Mouse (Mus musculus) natural killer cell, adult 2 months (primary cell): ENCODE measurements around the gene Stk39.
"Not testable (repeated sequence)": the region's sequence is repeated elsewhere in the genome, so short reads cannot be mapped to it uniquely, and the experiment has no call there.

ENCODE experiments used
- DNase-seq, 2 experiments: peaks; one replicate each; pipeline ENCODE4 v3.0.0; 2022; ENCODE audit warnings: low spot score in 2 of 2

Gene Stk39

DNA sequence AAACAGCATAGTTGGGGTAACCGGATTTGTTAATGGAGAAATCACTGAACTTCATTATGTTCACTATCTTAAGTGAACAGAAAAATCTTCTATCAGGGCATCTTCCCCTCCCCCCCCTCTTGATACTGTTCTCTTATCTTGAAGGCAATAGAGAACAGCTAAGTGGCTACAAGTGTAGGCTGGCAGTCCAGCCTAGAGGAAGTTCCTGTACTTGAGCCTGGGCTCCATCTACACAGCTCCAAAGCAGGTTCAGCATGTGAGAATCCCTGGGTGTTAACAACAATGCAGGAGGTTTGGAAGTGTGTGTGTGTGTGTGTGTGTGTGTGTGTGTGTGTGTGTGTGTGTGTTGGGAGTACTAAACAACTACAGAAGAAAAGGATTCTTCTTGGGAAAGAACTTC lies 230.4 kb downstream of the Stk39 start:
- DNase-seq: no peak

DNA sequence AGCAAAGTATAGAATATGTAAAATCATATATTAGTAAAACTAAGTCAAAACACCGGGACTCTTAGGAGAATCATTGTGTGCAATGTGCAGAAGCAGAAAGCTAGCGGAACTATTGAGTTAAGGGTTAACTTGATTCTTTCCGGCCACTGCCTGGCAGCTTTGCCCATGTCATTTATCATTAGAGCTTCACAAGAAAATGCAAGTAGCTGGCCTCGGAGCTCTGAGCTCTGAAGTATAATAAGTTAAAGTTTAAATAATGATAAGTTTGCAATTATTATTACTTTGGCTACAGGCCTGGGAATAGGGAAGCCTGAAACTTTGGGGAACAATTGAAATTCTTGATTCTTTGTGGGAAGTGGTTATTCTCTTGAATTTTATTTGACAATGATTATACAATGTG lies 232.7 kb downstream of the Stk39 start:
- not testable (repeated sequence) for DNase-seq

- DNase-seq: no peak
Measured at GRCm38 (mm10) chr2:68232929-68233328, 239.1 kb downstream of the Stk39 start.

- DNase-seq: no peak
Measured at GRCm38 (mm10) chr2:68229872-68230271, 242.2 kb downstream of the Stk39 start.

DNA sequence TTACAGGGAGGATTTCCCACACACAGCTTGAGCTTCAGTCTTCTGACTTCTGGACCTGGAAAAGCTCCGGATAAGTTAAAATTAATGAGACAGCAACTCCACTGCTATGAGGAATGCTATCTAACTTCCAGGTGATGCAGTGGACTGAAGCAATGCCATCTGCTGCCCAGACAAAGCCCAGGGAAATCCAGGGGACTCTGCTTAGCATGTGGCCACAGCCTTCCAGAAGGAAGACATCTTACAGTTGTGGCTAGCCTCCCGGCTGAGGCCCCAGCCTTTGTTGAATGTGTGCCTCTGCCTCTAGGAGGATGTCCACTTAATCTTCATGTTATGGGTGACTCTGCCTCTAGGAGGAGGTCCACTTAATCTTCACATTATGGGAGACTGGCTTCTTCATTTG lies 243.0 kb downstream of the Stk39 start:
- DNase-seq: no peak

- no peak for DNase-seq
Measured at GRCm38 (mm10) chr2:68222227-68222873, 249.7 kb downstream of the Stk39 start.

DNA sequence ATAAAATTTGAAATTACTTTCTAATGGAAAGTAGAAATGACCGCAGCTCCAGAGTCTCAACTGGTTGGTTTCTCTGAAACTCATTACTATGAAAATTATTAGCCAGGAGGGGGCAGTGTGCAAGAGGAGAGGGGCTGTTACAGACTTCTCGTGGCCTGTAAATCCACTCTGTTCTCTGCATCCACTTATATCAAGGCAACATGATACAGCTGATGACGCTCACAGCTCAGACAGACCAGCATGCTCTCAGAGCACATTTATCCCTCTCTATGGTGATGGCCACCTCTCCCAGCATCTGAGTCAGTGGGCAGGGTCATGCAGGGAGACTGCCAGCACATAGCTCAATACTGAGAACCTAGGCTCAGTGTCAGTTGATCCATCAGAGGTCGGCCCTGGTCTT lies 250.8 kb downstream of the Stk39 start:
- DNase-seq: no peak

GRCm38 (mm10) chr2:68219823-68220222 lies 252.2 kb downstream of the Stk39 start:
- DNase-seq: no peak

- DNase-seq: no peak
Measured at GRCm38 (mm10) chr2:68215176-68215575, 256.9 kb downstream of the Stk39 start.

DNA sequence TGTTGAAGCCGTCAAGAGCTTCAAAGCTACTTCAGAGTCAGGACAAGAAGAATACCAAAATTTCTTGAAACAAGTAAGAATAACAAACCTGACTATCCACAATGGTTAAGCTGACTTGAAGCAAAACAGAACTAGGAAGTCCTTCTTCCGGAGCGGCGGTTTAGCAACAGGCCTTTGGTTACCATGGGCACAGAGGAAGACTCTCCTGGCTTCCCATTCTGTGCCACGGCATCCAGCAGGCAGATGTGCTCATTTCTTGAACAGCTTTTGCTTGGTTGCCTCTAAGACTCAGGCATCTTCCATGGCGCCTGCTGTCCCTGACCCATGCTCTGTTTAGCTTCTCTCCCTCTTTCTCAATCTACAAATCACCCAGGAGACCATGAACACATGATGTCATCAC lies 257.7 kb downstream of the Stk39 start:
- no peak for DNase-seq

GRCm38 (mm10) chr2:68211443-68211842 lies 260.6 kb downstream of the Stk39 start:
- no peak for DNase-seq

GRCm38 (mm10) chr2:68196245-68196644 lies 275.8 kb downstream of the Stk39 start:
- no peak for DNase-seq

DNA sequence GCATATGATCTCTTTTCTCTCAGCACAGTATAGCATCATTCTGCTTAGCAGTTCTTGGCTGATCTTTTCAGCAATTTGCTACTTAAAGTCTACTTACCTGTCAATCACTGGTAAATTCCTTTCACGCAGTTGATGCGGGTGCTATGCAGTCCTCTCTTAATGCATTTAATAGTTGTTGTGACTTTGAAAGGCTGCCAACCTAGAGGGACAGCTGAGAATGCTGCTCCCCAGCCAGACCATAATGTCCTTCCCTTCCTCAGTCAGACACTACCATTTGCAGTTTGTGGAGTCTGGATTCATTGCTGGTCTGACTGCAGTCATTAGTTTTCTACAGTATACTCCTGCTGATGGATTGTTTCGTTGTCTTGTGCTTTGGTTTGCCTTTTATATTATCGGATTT lies 277.6 kb downstream of the Stk39 start:
- DNase-seq: no peak

DNA sequence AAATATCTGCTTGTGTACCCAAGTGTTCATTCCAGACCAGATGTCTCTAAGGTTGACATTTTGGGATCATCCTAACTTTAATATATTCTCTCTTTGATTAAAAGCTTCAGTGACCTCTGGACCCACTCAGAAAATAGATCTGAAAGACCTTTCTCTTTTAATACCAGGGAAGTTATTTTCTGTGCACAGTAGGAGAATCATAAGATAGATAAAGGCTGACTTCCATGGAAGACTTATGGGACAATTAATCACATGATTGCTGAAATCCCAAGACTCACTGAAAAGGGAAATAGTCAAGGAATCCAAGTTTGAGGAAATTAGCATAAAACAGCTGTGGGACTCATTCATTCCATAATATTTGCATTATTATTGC lies 278.6 kb downstream of the Stk39 start:
- DNase-seq: no peak

GRCm38 (mm10) chr2:68192605-68193464 lies 279.2 kb downstream of the Stk39 start:
- no peak for DNase-seq

DNA sequence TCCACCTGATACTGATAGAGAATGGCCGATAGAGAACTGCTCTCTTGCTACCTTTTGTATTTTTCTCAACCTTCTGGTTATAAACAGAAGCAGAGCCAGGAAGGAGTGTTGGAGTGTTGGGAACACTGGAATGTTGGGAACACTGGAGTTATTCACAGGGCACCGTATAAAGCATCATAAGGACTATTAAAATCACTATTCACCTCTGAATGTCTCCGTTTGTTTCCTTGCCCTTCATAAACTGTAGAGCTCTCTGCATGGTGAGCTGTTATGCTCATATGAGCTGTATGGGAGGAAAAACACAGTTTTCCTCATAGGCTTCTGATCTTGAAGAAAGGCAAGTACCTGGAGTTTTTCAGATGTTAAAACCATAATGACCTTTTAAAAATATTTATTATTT lies 295.6 kb downstream of the Stk39 start:
- DNase-seq: no peak

- DNase-seq: no peak
Measured at GRCm38 (mm10) chr2:68171306-68171705, 300.8 kb downstream of the Stk39 start.

GRCm38 (mm10) chr2:68162012-68162411 lies 310.1 kb downstream of the Stk39 start:
- DNase-seq: no peak

DNA sequence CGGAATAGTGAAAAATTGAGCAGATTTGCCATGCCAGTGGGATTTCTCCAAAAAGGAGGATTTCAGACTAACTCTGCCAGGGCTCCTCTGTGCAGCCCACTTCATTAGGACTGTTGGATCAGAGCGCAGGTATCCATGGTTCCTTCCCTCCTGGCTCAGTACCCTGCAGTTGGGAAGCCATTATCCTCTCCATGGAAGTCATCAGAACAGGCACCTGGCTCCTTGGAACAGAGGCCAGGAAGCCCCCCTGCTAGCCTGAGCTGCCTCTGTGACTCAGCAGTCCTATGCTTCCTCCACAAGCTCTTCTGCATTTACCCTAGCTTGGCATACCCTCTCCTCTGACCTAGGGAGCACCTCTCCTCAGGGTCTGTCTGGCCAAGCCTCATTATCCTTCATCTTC lies 311.5 kb downstream of the Stk39 start:
- DNase-seq: no peak
